Mouse (Mus musculus) neural tube, embryonic 11.5 days (tissue): ENCODE data around the gene Xpc. TPM values are rescaled to one million over a fixed set of nuclear protein-coding genes. Genes with fewer than 3 reads are reported as not detected.

Experiments
- ATAC-seq: fragments of 200-750 bp; cut with Nextera tagmentation; 2 replicates; pipeline ENCODE4 v1.8.0; 2017; ENCODE audit warnings: moderate number of reproducible peaks, mild to moderate bottlenecking, moderate TSS enrichment, moderate library complexity; ENCODE audit not compliant: insufficient read depth, low FRiP score, low TSS enrichment
- DNase-seq: peaks from one replicate; pipeline ENCODE4 v3.0.0-alpha.2; 2015; ENCODE audit warnings: low spot score
- H3K27ac ChIP-seq: fragments of 300-500 bp; sonication (generic); 2 replicates; pipeline ENCODE4 v1.5.1; 2014; ENCODE audit warnings: low read depth, mild to moderate bottlenecking, low read length
- H3K27me3 ChIP-seq: fragments of 300-500 bp; sonication (generic); 2 replicates; pipeline ENCODE4 v1.6.1; 2014; ENCODE audit warnings: mild to moderate bottlenecking, low read length, mixed read lengths; ENCODE audit not compliant: control insufficient read depth, insufficient read depth
- H3K36me3 ChIP-seq: fragments of 300-500 bp; sonication (generic); 2 replicates; pipeline ENCODE4 v1.6.1; 2014; ENCODE audit warnings: mild to moderate bottlenecking, low read length, moderate library complexity, mixed read lengths; ENCODE audit not compliant: control insufficient read depth, insufficient read depth
- H3K4me1 ChIP-seq: fragments of 300-500 bp; sonication (generic); 2 replicates; pipeline ENCODE4 v1.6.1; 2014; ENCODE audit warnings: low read length, mixed read lengths; ENCODE audit not compliant: control insufficient read depth, insufficient read depth
- H3K4me2 ChIP-seq: fragments of 300-500 bp; sonication (generic); 2 replicates; pipeline ENCODE4 v1.6.1; 2014; ENCODE audit warnings: low read depth, mild to moderate bottlenecking, moderate library complexity
- H3K4me3 ChIP-seq: fragments of 300-500 bp; sonication (generic); 2 replicates; pipeline ENCODE4 v1.5.1; 2014; ENCODE audit warnings: low read depth, low read length
- H3K9ac ChIP-seq: fragments of 300-500 bp; sonication (generic); 2 replicates; pipeline ENCODE4 v1.6.1; 2014; ENCODE audit warnings: mild to moderate bottlenecking, low read length
- H3K9me3 ChIP-seq: fragments of 300-500 bp; sonication (generic); 2 replicates; pipeline ENCODE4 v1.6.1; 2016; ENCODE audit warnings: low read length; ENCODE audit not compliant: control insufficient read depth
- WGBS: fragments of 180-500 bp; shearing (Covaris S2); extraction: QIAGEN DNeasy Blood & Tissue Kit; methylation state at CpG from one replicate; pipeline ENCODE4 v1.1.7; 2014; 5-methylcytosine and 5-hydroxymethylcytosine counted together
- polyA plus RNA-seq: library from polyadenylated mRNA; unstranded; fragments of >200 nt; fragmentation: Nextera tagmentation; extraction: Ambion mirVana; gene quantifications from 2 replicates; pipeline ENCODE4 v1.2.1, GENCODE M21; 2014

Gene Xpc
- polyA plus RNA-seq, 1 experiment from 2014 or later, result 23.9 TPM

GRCm38 (mm10) chr6:91510211-91510610 is 5.5 kb downstream of the Xpc start:
- DNase-seq (no peak), ATAC-seq (no peak)
- H3K4me3 ChIP-seq, result no peak overlapping the region
- H3K36me3 ChIP-seq, result peaks cover 13% of the 10 kb centered on the region
- no peak overlapping the region for H3K4me2 ChIP-seq
- no peaks in the 10 kb centered on the region for H3K9me3 ChIP-seq
- H3K4me1 ChIP-seq, result peaks cover 6% of the 10 kb centered on the region; the same call in 1 of the 2 replicates
- H3K27ac ChIP-seq, result no peak overlapping the region
- WGBS, result 88% methylated on average over 10 of the region's 10 CpGs
- H3K27me3 ChIP-seq, result no peaks in the 10 kb centered on the region
- no peak overlapping the region for H3K9ac ChIP-seq

GRCm38 (mm10) chr6:91509326-91509725 is 6.4 kb downstream of the Xpc start:
- no peaks in the 10 kb centered on the region for H3K27me3 ChIP-seq
- DNase-seq (peak; percentile 64), ATAC-seq (no peak)
- no peak overlapping the region for H3K4me2 ChIP-seq
- H3K4me1 ChIP-seq, result no peaks in the 10 kb centered on the region
- H3K36me3 ChIP-seq, result peaks cover 21% of the 10 kb centered on the region
- no peaks in the 10 kb centered on the region for H3K9me3 ChIP-seq
- 40% methylated on average over 7 of the region's 7 CpGs for WGBS
- H3K9ac ChIP-seq, result no peak overlapping the region
- no peak overlapping the region for H3K27ac ChIP-seq
- H3K4me3 ChIP-seq, result no peak overlapping the region

GRCm38 (mm10) chr6:91508041-91508440 is 7.6 kb downstream of the Xpc start:
- H3K4me3 ChIP-seq, result no peak overlapping the region
- no peak overlapping the region for H3K27ac ChIP-seq
- 96% methylated on average over 3 of the region's 3 CpGs for WGBS
- H3K4me1 ChIP-seq, result no peaks in the 10 kb centered on the region
- DNase-seq, result no peak
- H3K9me3 ChIP-seq, result no peaks in the 10 kb centered on the region
- H3K9ac ChIP-seq, result no peak overlapping the region
- H3K4me2 ChIP-seq, result no peak overlapping the region
- H3K27me3 ChIP-seq, result no peaks in the 10 kb centered on the region
- peaks cover 31% of the 10 kb centered on the region for H3K36me3 ChIP-seq
- no peak for ATAC-seq

GRCm38 (mm10) chr6:91506036-91506435 is 9.7 kb downstream of the Xpc start:
- 95% methylated on average over 5 of the region's 5 CpGs for WGBS
- DNase-seq (no peak), ATAC-seq (no peak)
- Histone ChIP-seq H3K4me3 (no peak overlapping the region), H3K27ac (no peak overlapping the region), H3K9me3 (no peaks in the 10 kb centered on the region), H3K4me1 (no peaks in the 10 kb centered on the region), H3K4me2 (no peak overlapping the region), H3K36me3 (peaks cover 34% of the 10 kb centered on the region), H3K9ac (no peak overlapping the region), H3K27me3 (no peaks in the 10 kb centered on the region)

- no peaks in the 10 kb centered on the region for H3K27me3 ChIP-seq
- DNase-seq, result no peak
- no peak overlapping the region for H3K9ac ChIP-seq
- peaks cover 46% of the 10 kb centered on the region for H3K36me3 ChIP-seq
- H3K9me3 ChIP-seq, result no peaks in the 10 kb centered on the region
- 89% methylated on average over 1 of the region's 1 CpGs for WGBS
- ATAC-seq, result no peak
- no peak overlapping the region for H3K27ac ChIP-seq
- H3K4me3 ChIP-seq, result no peak overlapping the region
- H3K4me1 ChIP-seq, result no peaks in the 10 kb centered on the region
- H3K4me2 ChIP-seq, result no peak overlapping the region
These were observed 12.4 kb downstream of the Xpc start for GRCm38 (mm10) chr6:91503302-91503701.

- peaks cover 14% of the 10 kb centered on the region for H3K36me3 ChIP-seq
- no peak for DNase-seq
- 89% methylated on average over 8 of the region's 8 CpGs for WGBS
These were observed 21.2 kb downstream of the Xpc start for GRCm38 (mm10) chr6:91494526-91494925.

GRCm38 (mm10) chr6:91493053-91493452 is 22.6 kb downstream of the Xpc start:
- peaks cover 8% of the 10 kb centered on the region for H3K36me3 ChIP-seq
- no peak for DNase-seq

More at GRCm38 (mm10) chr6:91494526-91494925, 21.2 kb downstream of the Xpc start:
- no peak overlapping the region for H3K9ac ChIP-seq
- H3K4me1 ChIP-seq, result no peaks in the 10 kb centered on the region
- H3K27ac ChIP-seq, result no peak overlapping the region
- ATAC-seq, result no peak
- no peaks in the 10 kb centered on the region for H3K27me3 ChIP-seq
- H3K4me2 ChIP-seq, result no peak overlapping the region
- H3K4me3 ChIP-seq, result no peak overlapping the region
- H3K9me3 ChIP-seq, result no peaks in the 10 kb centered on the region

GRCm38 (mm10) chr6:91491004-91491403 is 24.7 kb downstream of the Xpc start:
- WGBS, result 72% methylated on average over 6 of the region's 6 CpGs
- Histone ChIP-seq H3K9me3 (no peaks in the 10 kb centered on the region), H3K4me3 (no peak overlapping the region), H3K4me1 (no peaks in the 10 kb centered on the region), H3K9ac (no peak overlapping the region), H3K27ac (no peak overlapping the region), H3K4me2 (no peak overlapping the region), H3K36me3 (peaks cover 11% of the 10 kb centered on the region), H3K27me3 (no peaks in the 10 kb centered on the region)
- ATAC-seq (no peak), DNase-seq (no peak)

More at GRCm38 (mm10) chr6:91493053-91493452, 22.6 kb downstream of the Xpc start:
- WGBS, result 90% methylated on average over 10 of the region's 10 CpGs
- no peak overlapping the region for H3K4me3 ChIP-seq
- ATAC-seq, result no peak
- H3K9me3 ChIP-seq, result no peaks in the 10 kb centered on the region
- no peaks in the 10 kb centered on the region for H3K4me1 ChIP-seq
- H3K4me2 ChIP-seq, result no peak overlapping the region
- H3K27ac ChIP-seq, result no peak overlapping the region
- H3K9ac ChIP-seq, result no peak overlapping the region
- no peaks in the 10 kb centered on the region for H3K27me3 ChIP-seq

- Histone ChIP-seq H3K4me2 (no peak overlapping the region), H3K27ac (no peak overlapping the region), H3K4me1 (no peaks in the 10 kb centered on the region), H3K4me3 (no peak overlapping the region), H3K36me3 (peaks cover 15% of the 10 kb centered on the region), H3K9me3 (no peaks in the 10 kb centered on the region), H3K9ac (no peak overlapping the region), H3K27me3 (no peaks in the 10 kb centered on the region)
- ATAC-seq, result no peak
- DNase-seq, result no peak
- 88% methylated on average over 10 of the region's 10 CpGs for WGBS
These were observed 25.8 kb downstream of the Xpc start for GRCm38 (mm10) chr6:91489872-91490271.
